Mouse (Mus musculus): ENCODE data around the gene Sugct. TPM values are rescaled to one million over a fixed set of nuclear protein-coding genes. Genes with fewer than 3 reads are reported as not detected.

Gene Sugct
- polyA plus RNA-seq, 1 experiment from 2014 or later: 14.0 TPM

- WGBS (ENCODE audit: insufficient replicate concordance): 56% methylated on average over 3 of the region's 3 CpGs
- ATAC-seq (no peak), DNase-seq (no peak)
- H3K4me1 ChIP-seq (ENCODE audit: insufficient read depth): no peaks in the 10 kb centered on the region
- no peaks in the 10 kb centered on the region for H3K27me3 ChIP-seq (ENCODE audit: insufficient read depth, low read length)
- no peak overlapping the region for H3K9ac ChIP-seq (replicated peaks)
- no peak overlapping the region for H3K4me2 ChIP-seq (ENCODE audit: low read depth, low read length)
- H3K9me3 ChIP-seq (ENCODE audit: low read length): no peaks in the 10 kb centered on the region
- H3K36me3 ChIP-seq (replicated peaks; ENCODE audit: insufficient read depth, low read length): no peaks in the 10 kb centered on the region
- TF ChIP-seq CTCF (IDR thresholded peaks at IDR 0.05; ENCODE audit: low read depth): no peak
- TF ChIP-seq EP300 (IDR thresholded peaks at IDR 0.05; ENCODE audit: low read depth): no peak
- H3K4me3 ChIP-seq (ENCODE audit: low read depth, low read length): no peak overlapping the region
- no peak overlapping the region for H3K27ac ChIP-seq (ENCODE audit: low read depth)
These were observed 529.4 kb downstream of the Sugct start for GRCm38 (mm10) chr13:17165917-17166316.

DNA sequence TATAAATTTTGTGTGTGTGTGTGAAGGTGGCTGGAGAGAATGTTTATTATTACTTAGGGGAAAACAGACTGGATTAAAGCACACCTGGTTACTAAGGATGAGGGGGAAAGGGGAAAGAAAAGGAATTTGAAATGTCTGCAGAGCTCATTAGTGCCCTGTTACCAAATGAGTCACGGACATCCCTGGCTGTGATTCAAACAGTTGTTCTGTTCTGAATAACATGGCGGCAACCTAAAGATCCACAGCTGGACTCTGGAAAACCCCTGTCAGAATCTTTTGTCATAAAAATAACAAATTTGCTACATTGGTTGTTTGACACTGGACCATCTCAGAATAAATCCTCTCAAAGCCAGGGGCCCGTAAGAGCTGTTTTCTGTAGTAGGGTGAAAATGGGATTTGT is 530.6 kb downstream of the Sugct start:
- Histone ChIP-seq H3K9me3 (ENCODE audit: low read length) (no peaks in the 10 kb centered on the region), H3K36me3 (replicated peaks; ENCODE audit: insufficient read depth, low read length) (no peaks in the 10 kb centered on the region), H3K27ac (ENCODE audit: low read depth) (no peak overlapping the region), H3K4me3 (ENCODE audit: low read depth, low read length) (no peak overlapping the region), H3K9ac (replicated peaks) (no peak overlapping the region), H3K27me3 (ENCODE audit: insufficient read depth, low read length) (no peaks in the 10 kb centered on the region), H3K4me2 (ENCODE audit: low read depth, low read length) (no peak overlapping the region), H3K4me1 (ENCODE audit: insufficient read depth) (no peaks in the 10 kb centered on the region)
- DNase-seq (no peak), ATAC-seq (no peak)
- WGBS (ENCODE audit: insufficient replicate concordance): 80% methylated on average over 3 of the region's 3 CpGs
- TF ChIP-seq EP300 (IDR thresholded peaks at IDR 0.05; ENCODE audit: low read depth) (no peak), CTCF (IDR thresholded peaks at IDR 0.05; ENCODE audit: low read depth) (no peak)

- no peaks in the 10 kb centered on the region for H3K27me3 ChIP-seq (ENCODE audit: insufficient read depth, low read length)
- no peaks in the 10 kb centered on the region for H3K36me3 ChIP-seq (replicated peaks; ENCODE audit: insufficient read depth, low read length)
- no peak overlapping the region for H3K4me2 ChIP-seq (ENCODE audit: low read depth, low read length)
- no peak overlapping the region for H3K27ac ChIP-seq (ENCODE audit: low read depth)
- ATAC-seq (no peak), DNase-seq (no peak)
- H3K9me3 ChIP-seq (ENCODE audit: low read length): no peaks in the 10 kb centered on the region
- no peak overlapping the region for H3K9ac ChIP-seq (replicated peaks)
- no peaks in the 10 kb centered on the region for H3K4me1 ChIP-seq (ENCODE audit: insufficient read depth)
- H3K4me3 ChIP-seq (ENCODE audit: low read depth, low read length): no peak overlapping the region
- TF ChIP-seq CTCF (IDR thresholded peaks at IDR 0.05; ENCODE audit: low read depth) (no peak), EP300 (IDR thresholded peaks at IDR 0.05; ENCODE audit: low read depth) (no peak)
These were observed 548.8 kb downstream of the Sugct start for GRCm38 (mm10) chr13:17146441-17146992.

- TF ChIP-seq EP300 (IDR thresholded peaks at IDR 0.05; ENCODE audit: low read depth): no peak
- TF ChIP-seq CTCF (IDR thresholded peaks at IDR 0.05; ENCODE audit: low read depth): no peak
- no peak overlapping the region for H3K4me3 ChIP-seq (ENCODE audit: low read depth, low read length)
- H3K9ac ChIP-seq (replicated peaks): no peak overlapping the region
- no peak overlapping the region for H3K4me2 ChIP-seq (ENCODE audit: low read depth, low read length)
- ATAC-seq: no peak
- H3K27me3 ChIP-seq (ENCODE audit: insufficient read depth, low read length): no peaks in the 10 kb centered on the region
- no peak for DNase-seq
- no peak overlapping the region for H3K27ac ChIP-seq (ENCODE audit: low read depth)
- H3K4me1 ChIP-seq (ENCODE audit: insufficient read depth): no peaks in the 10 kb centered on the region
- no peaks in the 10 kb centered on the region for H3K36me3 ChIP-seq (replicated peaks; ENCODE audit: insufficient read depth, low read length)
- no peaks in the 10 kb centered on the region for H3K9me3 ChIP-seq (ENCODE audit: low read length)
- WGBS (ENCODE audit: insufficient replicate concordance): 36% methylated on average over 3 of the region's 3 CpGs
These were observed 579.3 kb downstream of the Sugct start for GRCm38 (mm10) chr13:17116073-17116472.

DNA sequence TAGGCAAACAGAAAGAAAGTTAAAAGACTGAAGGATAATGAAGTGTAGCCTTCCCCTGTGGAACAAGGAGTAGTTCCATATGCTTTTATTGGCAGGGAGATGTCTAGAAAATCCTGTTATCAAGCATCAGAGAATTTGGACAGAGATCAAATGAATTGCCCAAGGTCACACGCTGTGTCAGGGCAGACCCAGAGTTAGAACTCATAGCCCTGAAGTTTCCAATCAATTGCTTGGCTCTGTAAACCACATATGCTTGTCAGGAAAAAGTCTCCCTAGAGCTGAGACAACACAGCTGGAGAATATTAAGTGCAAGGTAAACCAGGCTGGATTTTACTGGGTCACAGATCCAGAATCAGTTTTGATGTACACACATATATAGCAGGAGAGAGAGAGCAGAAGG is 593.0 kb downstream of the Sugct start:
- WGBS (ENCODE audit: insufficient replicate concordance): 72% methylated on average over 1 of the region's 1 CpGs
- ATAC-seq: no peak
- no peak for DNase-seq

DNA sequence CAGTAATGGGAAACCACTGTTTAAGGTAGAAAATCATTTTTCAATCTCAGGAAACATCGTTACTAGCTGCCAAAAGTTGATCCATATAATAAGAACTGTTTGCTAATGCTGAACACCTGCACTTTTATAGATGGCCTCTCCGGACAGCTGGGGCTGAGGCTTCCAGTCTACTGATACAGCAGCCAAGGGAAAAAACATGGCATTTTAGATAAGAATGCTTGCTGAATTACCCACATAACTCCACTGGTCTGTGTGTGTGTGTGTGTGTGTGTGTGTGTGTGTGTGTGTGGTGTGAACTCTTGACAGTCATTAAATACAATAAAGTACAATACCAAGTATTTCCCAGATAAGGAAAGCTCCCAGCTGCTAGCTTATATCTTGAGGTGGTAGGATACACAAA is 608.8 kb downstream of the Sugct start:
- Histone ChIP-seq H3K4me1 (ENCODE audit: insufficient read depth) (no peaks in the 10 kb centered on the region), H3K4me2 (ENCODE audit: low read depth, low read length) (no peak overlapping the region), H3K27ac (ENCODE audit: low read depth) (no peak overlapping the region), H3K4me3 (ENCODE audit: low read depth, low read length) (no peak overlapping the region), H3K27me3 (ENCODE audit: insufficient read depth, low read length) (no peaks in the 10 kb centered on the region), H3K36me3 (replicated peaks; ENCODE audit: insufficient read depth, low read length) (no peaks in the 10 kb centered on the region), H3K9ac (replicated peaks) (no peak overlapping the region), H3K9me3 (ENCODE audit: low read length) (no peaks in the 10 kb centered on the region)
- DNase-seq: no peak
- ATAC-seq: no peak
- TF ChIP-seq EP300 (IDR thresholded peaks at IDR 0.05; ENCODE audit: low read depth): no peak
- TF ChIP-seq CTCF (IDR thresholded peaks at IDR 0.05; ENCODE audit: low read depth): no peak
- 59% methylated on average over 2 of the region's 2 CpGs for WGBS (ENCODE audit: insufficient replicate concordance)

More for the DNA sequence above, 593.0 kb downstream of the Sugct start:
- Histone ChIP-seq H3K4me3 (ENCODE audit: low read depth, low read length) (no peak overlapping the region), H3K36me3 (replicated peaks; ENCODE audit: insufficient read depth, low read length) (no peaks in the 10 kb centered on the region), H3K4me2 (ENCODE audit: low read depth, low read length) (no peak overlapping the region), H3K27me3 (ENCODE audit: insufficient read depth, low read length) (no peaks in the 10 kb centered on the region), H3K4me1 (ENCODE audit: insufficient read depth) (no peaks in the 10 kb centered on the region), H3K27ac (ENCODE audit: low read depth) (no peak overlapping the region), H3K9me3 (ENCODE audit: low read length) (no peaks in the 10 kb centered on the region), H3K9ac (replicated peaks) (no peak overlapping the region)
- no peak for TF ChIP-seq CTCF (IDR thresholded peaks at IDR 0.05; ENCODE audit: low read depth)
- no peak for TF ChIP-seq EP300 (IDR thresholded peaks at IDR 0.05; ENCODE audit: low read depth)

GRCm38 (mm10) chr13:17086146-17086545 is 609.2 kb downstream of the Sugct start:
- TF ChIP-seq EP300 (IDR thresholded peaks at IDR 0.05; ENCODE audit: low read depth) (no peak), CTCF (IDR thresholded peaks at IDR 0.05; ENCODE audit: low read depth) (no peak)
- DNase-seq: no peak
- Histone ChIP-seq H3K27ac (ENCODE audit: low read depth) (no peak overlapping the region), H3K9ac (replicated peaks) (no peak overlapping the region), H3K4me3 (ENCODE audit: low read depth, low read length) (no peak overlapping the region), H3K27me3 (ENCODE audit: insufficient read depth, low read length) (no peaks in the 10 kb centered on the region), H3K9me3 (ENCODE audit: low read length) (no peaks in the 10 kb centered on the region), H3K36me3 (replicated peaks; ENCODE audit: insufficient read depth, low read length) (no peaks in the 10 kb centered on the region), H3K4me2 (ENCODE audit: low read depth, low read length) (no peak overlapping the region), H3K4me1 (ENCODE audit: insufficient read depth) (no peaks in the 10 kb centered on the region)
- ATAC-seq: no peak
